Mouse (Mus musculus): ENCODE results near the gene Gm4969.

GRCm38 (mm10) chr7:19096421-19096976 lies 21.7 kb downstream of the Gm4969 start:
- TF ChIP-seq CTCF (IDR thresholded peaks at IDR 0.05; ENCODE audit: control insufficient read depth, insufficient read depth, insufficient replicate concordance, low read depth, low read length), result no peak
- no peak for TF ChIP-seq POLR2A (IDR thresholded peaks at IDR 0.05; ENCODE audit: control insufficient read depth, low read depth, low read length)
